Mouse (Mus musculus) frontal cortex, postnatal 36 days (tissue): ENCODE measurements around the gene Krt20.

Experiments
- DNase-seq, 2 experiments: peaks; one replicate each; pipeline ENCODE4 v3.0.0; 2022; ENCODE audit warnings: low spot score in 2 of 2

The Krt20 gene

GRCm38 (mm10) chr11:99437972-99438371, at the start of gene Krt20:
Gene Krt20 (minus strand): TSS chr11:99438150.
- DNase-seq: no peak

- DNase-seq: no peak
Observed at GRCm38 (mm10) chr11:99474981-99475380, 37.0 kb upstream of the Krt20 start.

DNA sequence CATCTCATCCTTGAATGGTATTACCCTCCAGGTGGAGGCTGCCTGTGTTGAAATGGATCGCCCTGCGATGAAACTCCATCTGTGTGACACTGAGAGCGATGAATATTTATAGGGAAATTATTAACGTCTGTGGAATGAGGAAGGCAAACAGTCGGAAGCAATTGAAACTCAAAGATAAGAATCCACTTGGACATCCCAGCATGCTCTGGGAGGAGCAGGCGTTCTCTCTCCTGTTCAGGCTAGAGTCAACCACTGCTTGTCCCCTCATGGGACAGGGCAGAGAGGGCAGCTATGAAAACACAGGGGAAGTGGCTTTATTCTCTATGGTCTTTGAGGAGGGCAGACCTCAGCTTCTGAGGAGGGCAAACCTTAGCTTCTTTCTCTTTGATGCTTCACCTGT, 35.5 kb upstream of the Krt20 start:
- DNase-seq: no peak

- no peak for DNase-seq
Observed at GRCm38 (mm10) chr11:99472405-99472804, 34.5 kb upstream of the Krt20 start.

DNA sequence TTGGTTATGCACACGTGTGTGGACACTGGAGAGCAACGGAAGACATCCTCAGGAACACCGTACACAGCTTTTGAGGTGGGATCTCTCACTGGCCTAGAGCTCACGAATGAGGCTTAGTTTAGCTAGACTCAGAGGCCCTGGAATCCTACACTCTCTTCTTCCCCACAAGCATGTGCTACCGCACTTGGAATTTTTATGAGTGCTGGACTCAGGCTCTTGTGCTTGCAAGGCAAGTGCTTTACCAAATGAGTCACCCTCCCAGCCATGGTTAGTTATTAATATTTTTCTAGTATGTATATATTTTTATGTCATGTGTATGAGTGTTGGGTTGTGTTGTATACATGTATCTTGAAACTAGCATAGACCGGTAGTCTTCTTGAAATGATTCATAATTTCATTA, 34.0 kb upstream of the Krt20 start:
- DNase-seq: no peak

DNA sequence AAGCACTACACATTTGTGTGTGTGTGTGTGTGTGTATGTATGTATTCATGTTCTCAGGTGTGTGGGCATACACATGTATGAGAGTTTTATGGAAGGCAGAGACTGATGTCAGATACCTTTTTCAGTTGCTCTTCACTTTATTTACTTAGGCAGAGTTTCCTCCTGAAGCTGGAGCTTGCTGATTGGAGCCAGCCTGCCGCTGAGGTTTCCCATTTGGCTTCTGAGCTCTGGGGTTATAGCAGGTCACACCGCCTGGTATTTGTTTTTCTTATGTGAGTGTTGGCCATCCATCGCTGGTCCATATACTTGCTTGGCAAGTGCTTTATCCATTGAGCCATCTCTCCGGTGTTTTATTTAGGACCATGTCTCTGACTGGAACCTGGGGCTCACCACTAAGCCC, 31.3 kb upstream of the Krt20 start:
- DNase-seq: no peak

DNA sequence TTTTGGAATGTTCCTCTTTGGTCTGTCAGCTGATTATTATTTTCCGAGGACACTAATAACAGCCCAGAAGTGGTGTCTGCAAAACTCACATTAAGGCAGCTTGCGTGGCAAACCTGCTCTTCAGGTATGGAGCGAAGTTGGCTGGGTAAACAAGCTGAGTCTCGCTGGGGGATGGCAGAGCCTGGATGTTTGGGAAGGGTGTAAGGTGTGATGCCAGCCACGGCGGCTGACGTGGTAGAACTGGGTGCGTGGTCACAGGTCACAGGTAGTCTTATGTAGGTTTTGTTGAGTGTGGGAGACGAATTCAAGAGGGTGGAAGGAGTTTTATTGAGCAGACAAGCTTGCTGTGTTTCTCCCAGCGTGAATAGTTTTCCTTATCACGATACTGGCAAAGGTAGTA, 30.6 kb upstream of the Krt20 start:
- DNase-seq: no peak

- DNase-seq: peak; percentile 44 to 50
Observed at GRCm38 (mm10) chr11:99466316-99466715, 28.4 kb upstream of the Krt20 start.

- peak; percentile 84 to 87 for DNase-seq
Observed at GRCm38 (mm10) chr11:99464836-99465235, 26.9 kb upstream of the Krt20 start.

- peak; percentile 64 to 73 for DNase-seq
Observed at GRCm38 (mm10) chr11:99463155-99463554, 25.2 kb upstream of the Krt20 start.

DNA sequence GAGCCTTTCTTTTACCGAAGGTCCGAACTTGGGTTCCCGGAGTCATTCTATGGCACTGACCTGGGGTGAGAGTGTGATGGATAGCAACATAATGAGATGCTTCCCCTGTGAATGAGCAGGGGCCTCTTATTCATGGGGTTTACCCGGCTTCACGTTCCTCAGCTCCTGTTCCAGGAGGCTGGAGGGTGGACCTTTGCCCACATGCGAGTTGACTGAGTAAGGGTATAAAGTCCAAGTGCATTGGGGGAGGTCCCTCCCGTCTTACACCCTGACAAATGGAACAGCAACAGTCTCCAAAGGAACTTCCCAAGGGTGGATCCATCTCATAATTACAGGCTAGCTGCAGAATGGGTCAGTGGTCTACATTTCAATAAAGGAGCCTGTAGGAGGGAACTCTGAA, 23.8 kb upstream of the Krt20 start:
- no peak for DNase-seq

DNA sequence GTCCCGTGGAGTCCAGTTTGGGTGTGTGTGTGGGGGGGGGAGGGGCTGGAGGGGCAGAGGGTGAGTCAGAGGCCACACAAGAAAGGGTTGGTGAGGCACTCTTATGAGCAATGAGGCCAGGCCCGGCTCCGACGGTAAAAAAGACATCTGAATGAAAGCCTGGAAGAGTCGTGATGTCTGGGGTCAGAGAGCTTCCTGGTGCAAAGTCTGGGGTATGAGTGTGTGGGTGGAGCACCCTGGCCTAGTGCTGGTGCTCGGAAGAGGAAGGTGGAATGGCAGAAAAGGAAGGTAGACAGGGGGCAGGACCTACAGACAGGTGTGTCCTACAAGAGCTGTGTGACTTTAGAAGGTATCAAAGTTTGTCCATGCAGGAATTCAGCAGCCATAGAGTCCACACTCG, 20.9 kb upstream of the Krt20 start:
- DNase-seq: no peak

- DNase-seq: no peak
Observed at GRCm38 (mm10) chr11:99454759-99455158, 16.8 kb upstream of the Krt20 start.

DNA sequence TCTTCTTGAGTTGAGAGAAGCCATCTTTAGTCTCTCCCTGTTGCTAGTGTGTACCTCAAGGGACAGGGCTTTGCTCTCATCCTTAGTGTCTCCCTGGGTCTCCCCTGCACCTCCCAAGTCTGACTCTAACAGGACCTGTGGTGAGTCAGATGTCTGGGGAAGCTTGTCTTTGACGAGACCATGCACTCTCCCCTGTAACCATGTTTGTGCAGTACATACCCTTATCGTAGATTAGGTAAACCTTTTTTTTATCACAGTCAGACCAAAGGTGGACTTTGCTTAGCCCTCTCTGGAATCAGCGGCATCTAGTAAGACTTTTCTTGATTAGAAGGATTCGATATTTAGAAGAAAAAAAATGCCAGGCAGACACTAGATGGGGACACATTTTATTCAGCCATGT, 16.1 kb upstream of the Krt20 start:
- DNase-seq: no peak

DNA sequence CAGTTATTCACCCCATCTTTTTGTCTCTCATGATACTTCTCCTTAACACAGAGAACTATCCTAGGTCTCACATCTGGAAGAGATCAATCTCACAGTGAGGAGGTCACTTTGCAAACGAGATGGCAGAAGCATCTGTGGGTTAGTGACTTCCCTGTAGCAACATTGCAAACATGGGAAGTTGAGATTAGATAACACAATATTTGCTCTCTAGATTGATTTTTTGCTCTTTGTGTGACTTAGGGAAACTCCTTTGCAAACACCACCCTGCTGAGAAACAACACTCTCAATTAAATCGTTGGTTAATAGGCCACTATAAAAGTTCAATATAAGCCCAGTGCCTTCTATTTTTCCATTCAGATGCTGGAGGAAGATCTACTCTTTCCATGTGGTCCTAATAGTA, 10.8 kb upstream of the Krt20 start:
- no peak for DNase-seq

- DNase-seq: no peak
Observed at GRCm38 (mm10) chr11:99441220-99441619, 3.3 kb upstream of the Krt20 start.

DNA sequence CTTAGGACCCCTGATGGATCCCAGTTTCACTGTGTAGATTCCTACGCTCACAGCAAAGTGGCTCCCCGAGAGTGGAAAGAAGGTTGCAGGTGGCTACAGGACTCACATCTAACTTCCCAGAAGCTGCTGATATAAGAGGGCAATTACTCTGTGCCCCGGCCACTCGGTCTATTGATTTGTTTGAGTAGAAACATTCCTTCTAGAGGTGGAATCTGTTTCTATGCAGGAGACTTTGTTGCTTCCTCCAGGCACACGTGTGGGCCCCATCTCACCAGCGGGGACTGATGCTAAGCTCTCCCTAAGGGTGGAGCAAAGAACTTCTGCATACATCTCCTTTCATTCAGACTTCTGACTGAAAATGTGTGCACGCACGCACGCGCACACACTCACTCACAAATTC, 1.5 kb upstream of the Krt20 start:
- no peak for DNase-seq

DNA sequence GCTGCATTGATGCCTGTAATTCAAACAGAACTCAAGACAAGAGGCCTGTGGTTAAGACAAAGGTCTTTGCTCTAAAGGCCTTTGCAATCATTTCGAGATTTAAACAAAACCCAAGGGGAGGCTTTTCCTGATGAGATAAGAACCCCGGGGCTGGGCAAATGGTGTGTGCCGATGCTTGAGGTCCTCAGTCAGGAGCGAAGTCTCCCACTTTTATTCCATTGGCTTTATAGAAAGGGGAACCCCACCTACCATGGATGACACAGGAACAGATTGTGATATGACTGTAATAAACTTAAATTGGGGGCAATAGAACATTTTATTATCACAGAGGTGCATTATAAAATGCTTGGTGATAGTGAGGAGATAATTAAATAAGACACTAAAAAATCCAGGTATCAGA, 1.3 kb downstream of the Krt20 start:
- no peak for DNase-seq

- no peak for DNase-seq
Observed at GRCm38 (mm10) chr11:99430670-99431069, 7.3 kb downstream of the Krt20 start.

- DNase-seq: no peak
Observed at GRCm38 (mm10) chr11:99422159-99422558, 15.8 kb downstream of the Krt20 start, which contains the start of gene Krt12. Gene Krt12 (minus strand): TSS chr11:99422259.

GRCm38 (mm10) chr11:99420586-99420985, 17.4 kb downstream of the Krt20 start:
- DNase-seq: no peak

DNA sequence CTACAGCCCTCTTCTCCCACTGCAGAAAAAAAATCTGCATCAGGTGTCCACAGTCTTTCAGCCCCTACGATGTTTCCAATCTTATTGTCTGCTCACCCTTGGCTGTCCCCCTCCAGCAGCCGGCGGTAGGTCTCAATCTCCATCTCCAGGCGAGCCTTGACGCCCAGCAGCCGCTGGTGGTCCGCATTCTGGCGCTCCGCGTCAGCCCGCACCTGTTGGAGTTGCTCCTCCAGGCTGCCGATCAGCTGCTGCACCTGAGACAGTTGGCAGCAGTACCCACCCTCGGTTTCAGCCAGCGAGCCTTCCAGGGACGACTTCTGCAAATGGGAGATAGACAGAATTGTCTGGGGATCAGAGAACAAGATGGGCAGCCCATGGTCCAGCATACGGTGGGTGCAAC, 20.1 kb downstream of the Krt20 start:
- no peak for DNase-seq

DNA sequence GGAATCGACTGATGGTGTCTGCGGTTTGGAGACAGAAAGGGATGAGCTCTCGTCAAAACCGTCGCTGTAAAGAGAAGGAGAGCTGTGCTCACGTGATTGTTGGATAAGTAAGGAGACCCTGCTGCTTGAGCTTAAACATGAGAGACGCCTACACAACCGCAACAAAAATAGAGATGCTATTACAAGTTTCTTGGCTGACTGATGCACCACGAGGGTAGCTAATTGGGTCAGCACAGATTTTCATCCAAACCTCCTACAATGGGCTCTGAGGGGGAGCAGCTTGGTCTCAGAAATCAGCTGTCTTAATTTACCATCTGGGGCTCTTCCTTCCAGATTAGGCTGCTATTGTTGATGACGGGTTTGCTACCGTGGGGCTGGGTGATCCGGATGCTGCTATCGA, 21.0 kb downstream of the Krt20 start:
- DNase-seq: peak; percentile 51 to 91

GRCm38 (mm10) chr11:99414463-99415147, 23.3 kb downstream of the Krt20 start:
- no peak for DNase-seq
